Mouse (Mus musculus) forebrain, embryonic 11.5 days (tissue): ENCODE measurements at regions not wholly inside any gene's neighbourhood (a gene's known extent, or its start where the extent isn't known, plus 50 kb on each side); places are given as distances from the start of the nearest gene placed in this dataset.

Experiments used
- ATAC-seq: fragments of 200-750 bp; cut with Nextera tagmentation; replicated peaks from 2 replicates; pipeline ENCODE4 v1.8.0; 2017; ENCODE audit warnings: moderate TSS enrichment; ENCODE audit not compliant: low FRiP score
- DNase-seq: peaks from one replicate; pipeline ENCODE4 v3.0.0-alpha.2; 2017; ENCODE audit warnings: low spot score
- H3K27ac ChIP-seq: fragments of 300-500 bp; sonication (generic); 2 replicates; pipeline ENCODE4 v1.5.1; 2014; ENCODE audit warnings: low read depth, low read length
- H3K27me3 ChIP-seq: fragments of 300-500 bp; sonication (generic); 2 replicates; pipeline ENCODE4 v1.6.1; 2014; ENCODE audit warnings: mild to moderate bottlenecking, low read length, mixed read lengths; ENCODE audit not compliant: control insufficient read depth, insufficient read depth
- H3K36me3 ChIP-seq: fragments of 300-500 bp; sonication (generic); 2 replicates; pipeline ENCODE4 v1.6.1; 2014; ENCODE audit warnings: mild to moderate bottlenecking, low read length, moderate library complexity, mixed read lengths; ENCODE audit not compliant: control insufficient read depth, insufficient read depth
- H3K4me1 ChIP-seq: fragments of 300-500 bp; sonication (generic); replicated peaks from 2 replicates; pipeline ENCODE4 v1.6.1; 2014; ENCODE audit warnings: low read length, mixed read lengths; ENCODE audit not compliant: control insufficient read depth, insufficient read depth
- H3K4me2 ChIP-seq: fragments of 300-500 bp; sonication (generic); 2 replicates; pipeline ENCODE4 v1.6.1; 2014; ENCODE audit warnings: low read depth, mild to moderate bottlenecking, low read length, moderate library complexity, mixed read lengths; ENCODE audit not compliant: severe bottlenecking
- H3K4me3 ChIP-seq: fragments of 300-500 bp; sonication (generic); 2 replicates; pipeline ENCODE4 v1.5.1; 2014; ENCODE audit warnings: low read depth, low read length
- H3K9ac ChIP-seq: fragments of 300-500 bp; sonication (generic); 2 replicates; pipeline ENCODE4 v1.6.1; 2014; ENCODE audit warnings: low read length
- H3K9me3 ChIP-seq: fragments of 300-500 bp; sonication (generic); 2 replicates; pipeline ENCODE4 v1.6.1; 2016; ENCODE audit warnings: low read length, mixed read lengths; ENCODE audit not compliant: control insufficient read depth
- WGBS: fragments of 180-500 bp; shearing (Covaris S2); extraction: QIAGEN DNeasy Blood & Tissue Kit; methylation state at CpG from one replicate; pipeline ENCODE4 v1.1.7; 2014; 5-methylcytosine and 5-hydroxymethylcytosine counted together

DNA sequence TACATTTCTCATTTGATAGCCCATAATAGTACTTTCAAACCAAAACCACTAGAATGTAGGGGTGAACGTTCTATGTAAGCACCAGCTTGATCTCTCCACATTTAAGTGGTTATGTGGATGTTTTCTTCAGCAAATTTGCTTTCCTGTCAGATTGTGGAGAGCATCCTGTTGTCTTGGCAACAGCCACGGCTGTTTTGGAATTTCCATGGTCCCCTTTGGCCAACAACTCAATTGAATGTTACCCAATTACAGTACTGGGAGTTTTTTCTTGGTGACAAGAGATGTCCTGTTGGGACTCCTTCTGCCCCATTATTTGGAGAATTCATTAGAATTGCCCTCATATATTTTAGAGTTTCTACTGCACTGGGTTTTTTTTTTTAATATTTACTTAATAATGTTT, 503.2 kb downstream of the Ndufa4 start:
- Histone ChIP-seq H3K27ac (no peak overlapping the region), H3K4me1 (no peaks in the 10 kb centered on the region), H3K4me3 (no peak overlapping the region), H3K27me3 (no peaks in the 10 kb centered on the region), H3K4me2 (no peak overlapping the region), H3K9ac (no peak overlapping the region), H3K36me3 (no peaks in the 10 kb centered on the region), H3K9me3 (no peaks in the 10 kb centered on the region)
- ATAC-seq (no peak), DNase-seq (no peak)
- WGBS: 63% methylated on average over 2 of the region's 2 CpGs

DNA sequence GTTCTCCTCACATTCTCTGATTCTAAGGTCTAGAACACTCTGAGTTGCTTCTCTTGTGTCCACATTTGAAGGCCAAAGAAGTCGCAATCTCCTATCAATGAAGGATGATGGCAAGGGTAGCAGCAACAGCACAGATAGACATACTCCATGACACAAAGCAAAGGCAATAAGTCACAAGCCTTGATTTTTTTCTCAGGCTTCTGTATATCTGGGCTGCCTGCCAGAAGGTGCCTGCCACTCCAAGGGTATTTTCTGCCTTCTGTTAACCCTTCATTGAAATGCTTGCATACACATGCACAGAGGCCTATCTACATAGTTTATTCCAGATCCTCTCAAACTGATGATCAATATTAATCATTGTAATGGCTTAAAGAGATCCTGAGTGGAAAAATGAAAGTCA, 548.2 kb downstream of the Ndufa4 start:
- 90% methylated on average over 1 of the region's 1 CpGs for WGBS
- ATAC-seq: no peak
- H3K4me2 ChIP-seq: no peak overlapping the region
- no peak overlapping the region for H3K27ac ChIP-seq
- no peak overlapping the region for H3K4me3 ChIP-seq
- H3K9me3 ChIP-seq: no peaks in the 10 kb centered on the region
- no peaks in the 10 kb centered on the region for H3K27me3 ChIP-seq
- H3K36me3 ChIP-seq: no peaks in the 10 kb centered on the region
- no peak overlapping the region for H3K9ac ChIP-seq
- DNase-seq: no peak
- H3K4me1 ChIP-seq: no peaks in the 10 kb centered on the region

DNA sequence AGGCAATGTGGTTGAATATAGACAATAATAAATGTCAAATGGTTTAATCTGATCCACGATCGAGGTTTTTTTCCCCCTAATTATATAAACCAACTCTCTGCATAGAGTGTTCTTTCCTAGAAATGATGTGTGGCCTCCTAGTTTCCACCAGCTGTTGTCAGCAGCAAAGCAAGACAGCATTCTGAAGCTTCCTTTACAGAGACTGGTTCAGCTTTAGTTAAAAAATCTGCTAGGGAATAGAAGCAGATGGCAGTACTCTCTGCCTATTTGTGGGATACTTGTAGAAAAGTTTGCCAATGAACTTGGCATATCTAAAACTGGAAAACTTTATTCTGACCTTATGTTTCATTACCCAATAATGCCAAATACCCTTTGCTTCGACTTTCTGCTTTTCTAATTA, 553.7 kb downstream of the Ndufa4 start:
- H3K9ac ChIP-seq: no peak overlapping the region
- no peak for DNase-seq
- H3K36me3 ChIP-seq: no peaks in the 10 kb centered on the region
- H3K4me1 ChIP-seq: no peaks in the 10 kb centered on the region
- no peak for ATAC-seq
- H3K4me3 ChIP-seq: no peak overlapping the region
- no peaks in the 10 kb centered on the region for H3K27me3 ChIP-seq
- WGBS: 89% methylated on average over 3 of the region's 3 CpGs
- H3K9me3 ChIP-seq: no peaks in the 10 kb centered on the region
- H3K27ac ChIP-seq: no peak overlapping the region
- H3K4me2 ChIP-seq: no peak overlapping the region

DNA sequence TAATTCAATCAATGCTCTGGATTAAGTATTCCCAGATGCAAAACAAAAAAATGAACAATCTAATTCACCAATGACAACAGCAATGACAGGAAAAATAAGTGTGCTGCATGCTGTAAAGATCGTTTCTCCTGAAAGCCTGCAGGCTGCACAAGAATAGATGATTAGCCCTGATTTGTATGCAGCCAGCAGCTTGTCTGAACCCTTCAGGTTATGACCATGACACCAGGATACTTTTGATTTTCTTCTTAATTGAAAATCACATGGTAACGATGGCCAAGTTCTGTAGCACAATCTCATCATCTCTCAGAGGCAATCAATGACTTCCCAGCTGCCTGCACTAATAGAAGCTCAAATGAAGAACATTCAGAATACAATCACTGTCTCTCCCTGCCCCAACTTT, 573.2 kb downstream of the Ndufa4 start:
- no peaks in the 10 kb centered on the region for H3K9me3 ChIP-seq
- DNase-seq (no peak), ATAC-seq (peak; percentile 49; the same call in 1 of the 2 replicates)
- H3K36me3 ChIP-seq: no peaks in the 10 kb centered on the region
- WGBS: 38% methylated on average over 2 of the region's 2 CpGs
- H3K4me3 ChIP-seq: no peak overlapping the region
- H3K27me3 ChIP-seq: no peaks in the 10 kb centered on the region
- H3K4me1 ChIP-seq: no peaks in the 10 kb centered on the region
- no peak overlapping the region for H3K4me2 ChIP-seq
- no peak overlapping the region for H3K27ac ChIP-seq
- no peak overlapping the region for H3K9ac ChIP-seq

DNA sequence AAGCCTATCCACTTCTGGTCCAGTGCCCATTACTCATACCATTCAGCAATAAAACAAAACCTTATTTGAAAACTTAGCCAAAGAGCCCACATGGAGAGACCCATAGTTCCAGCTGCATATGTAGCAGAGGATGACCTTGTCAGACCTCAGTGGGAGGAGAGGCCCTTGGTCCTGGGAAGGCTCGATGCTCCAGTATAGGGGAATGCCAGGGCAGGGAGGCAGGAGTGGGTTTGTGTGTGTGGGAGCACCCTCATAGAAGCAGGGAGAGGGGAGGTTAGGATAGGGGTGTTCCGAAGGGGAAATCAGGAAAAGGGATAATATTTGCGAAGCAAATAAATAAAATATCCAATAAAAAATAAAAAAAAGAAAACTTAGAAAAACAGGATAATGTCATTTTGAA, 593.6 kb downstream of the Ndufa4 start:
- Histone ChIP-seq H3K4me1 (no peaks in the 10 kb centered on the region), H3K27me3 (no peaks in the 10 kb centered on the region), H3K4me2 (no peak overlapping the region), H3K9me3 (no peaks in the 10 kb centered on the region), H3K27ac (no peak overlapping the region), H3K36me3 (no peaks in the 10 kb centered on the region), H3K4me3 (no peak overlapping the region), H3K9ac (no peak overlapping the region)
- peak; percentile 51; the same call in 1 of the 2 replicates for ATAC-seq
- DNase-seq: no peak
- WGBS: 75% methylated on average over 3 of the region's 3 CpGs

DNA sequence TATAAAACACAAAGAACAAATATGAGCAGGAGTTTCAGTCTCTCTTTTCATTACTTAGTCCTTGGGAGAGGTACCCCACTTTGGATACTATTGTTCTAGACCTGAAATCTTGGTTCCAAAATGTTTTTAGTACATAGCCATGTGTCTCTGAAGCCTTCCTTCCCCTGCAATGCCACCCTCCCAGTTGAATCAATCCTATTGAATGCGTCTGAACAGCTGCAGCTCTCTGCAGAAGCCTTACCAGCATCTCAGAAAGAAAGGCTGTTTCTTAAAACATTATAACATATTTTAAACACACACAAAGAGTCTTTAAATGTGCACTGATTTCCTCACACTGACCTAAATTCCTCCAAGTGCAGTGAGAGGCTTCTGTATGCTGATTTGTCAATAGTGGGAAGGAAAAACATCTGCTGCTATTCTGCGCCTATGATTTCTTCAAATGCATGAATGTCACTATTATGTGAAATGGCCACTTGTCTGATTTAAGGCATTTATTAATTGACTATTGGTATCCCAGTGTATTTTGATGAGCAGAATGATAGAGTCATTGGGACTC, 601.2 kb downstream of the Ndufa4 start:
- H3K27ac ChIP-seq: no peak overlapping the region
- no peak for DNase-seq
- no peaks in the 10 kb centered on the region for H3K4me1 ChIP-seq
- H3K4me2 ChIP-seq: no peak overlapping the region
- H3K27me3 ChIP-seq: no peaks in the 10 kb centered on the region
- 88% methylated on average over 2 of the region's 2 CpGs for WGBS
- ATAC-seq: no peak
- H3K9me3 ChIP-seq: no peaks in the 10 kb centered on the region
- no peaks in the 10 kb centered on the region for H3K36me3 ChIP-seq
- H3K4me3 ChIP-seq: no peak overlapping the region
- H3K9ac ChIP-seq: no peak overlapping the region

DNA sequence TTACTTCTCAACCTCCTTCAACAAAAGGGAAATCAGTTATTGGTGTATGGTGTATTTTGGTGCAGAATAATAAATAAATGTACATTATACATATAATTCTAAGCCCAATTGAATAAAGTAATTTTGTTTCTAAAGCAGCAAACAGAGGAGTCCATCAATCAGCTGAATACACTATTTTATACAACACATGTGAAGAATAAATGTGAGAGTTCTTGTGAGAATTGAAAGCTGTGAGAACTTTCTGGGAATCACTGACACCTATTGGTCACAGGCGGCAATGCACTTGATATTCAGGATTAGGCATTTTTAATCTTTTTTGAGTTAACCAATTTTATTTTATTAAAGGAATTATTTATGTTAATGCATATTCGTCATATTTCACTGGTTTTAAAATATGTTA, 623.3 kb downstream of the Ndufa4 start:
- DNase-seq (no peak), ATAC-seq (no peak)
- Histone ChIP-seq H3K36me3 (no peaks in the 10 kb centered on the region), H3K4me1 (no peaks in the 10 kb centered on the region), H3K27me3 (no peaks in the 10 kb centered on the region), H3K4me2 (no peak overlapping the region), H3K4me3 (no peak overlapping the region), H3K27ac (no peak overlapping the region), H3K9ac (no peak overlapping the region), H3K9me3 (no peaks in the 10 kb centered on the region)
- 2% methylated on average over 2 of the region's 2 CpGs for WGBS

DNA sequence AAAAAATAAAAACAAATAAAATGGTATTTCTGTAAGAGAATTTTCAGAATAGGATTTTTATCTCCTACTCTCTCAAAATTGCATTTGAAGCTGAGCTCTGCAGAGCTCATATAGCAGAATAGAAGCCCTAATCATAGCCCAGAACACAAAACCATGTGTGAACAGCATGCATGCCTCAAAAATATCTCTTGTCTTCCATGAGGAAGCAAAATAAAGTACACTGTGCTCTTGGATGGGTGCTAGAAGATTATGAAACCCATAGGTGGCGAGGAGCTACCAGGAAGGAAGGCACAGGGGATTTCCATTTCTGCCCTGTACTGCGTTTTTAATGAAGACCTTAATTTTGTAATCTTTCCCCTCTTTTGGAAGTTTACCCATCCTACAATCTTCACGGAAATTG, 632.1 kb downstream of the Ndufa4 start:
- Histone ChIP-seq H3K4me2 (no peak overlapping the region), H3K27ac (no peak overlapping the region), H3K36me3 (no peaks in the 10 kb centered on the region), H3K9ac (no peak overlapping the region), H3K27me3 (no peaks in the 10 kb centered on the region), H3K9me3 (no peaks in the 10 kb centered on the region), H3K4me1 (no peaks in the 10 kb centered on the region), H3K4me3 (no peak overlapping the region)
- ATAC-seq (no peak), DNase-seq (no peak)
- 89% methylated on average over 3 of the region's 3 CpGs for WGBS
